Mouse (Mus musculus) myocyte (in vitro differentiated cells): ENCODE measurements at regions not wholly inside any gene's neighbourhood (a gene's known extent, or its start where the extent isn't known, plus 50 kb on each side); places are given as distances from the start of the nearest gene placed in this dataset.

Source experiments
- CEBPB ChIP-seq: IDR thresholded peaks from 2 replicates; pipeline ENCODE4 v1.6.1; 2011; ENCODE audit warnings: mild to moderate bottlenecking, moderate library complexity; ENCODE audit not compliant: poor library complexity, insufficient read depth, severe bottlenecking
- E2F4 ChIP-seq: IDR thresholded peaks from one replicate; pipeline ENCODE4 v1.6.1; 2011; ENCODE audit warnings: mild to moderate bottlenecking, control low read depth, moderate library complexity; ENCODE audit not compliant: insufficient read depth
- MAX ChIP-seq: IDR thresholded peaks from one replicate; pipeline ENCODE4 v1.6.1; 2011; ENCODE audit warnings: low read depth, mild to moderate bottlenecking, control low read depth
- MYOD1 ChIP-seq, 3 experiments: IDR thresholded peaks; one replicate each; pipeline ENCODE4 v1.6.1; 2011; ENCODE audit warnings: control low read depth in 2 of 3, low read depth in 2 of 3, mild to moderate bottlenecking in 2 of 3, moderate library complexity in 1 of 3; ENCODE audit not compliant: insufficient read length in 2 of 3, control insufficient read depth in 1 of 3
- MYOG ChIP-seq, 3 experiments: IDR thresholded peaks; one replicate each; pipeline ENCODE4 v1.6.1; 2011; ENCODE audit warnings: control low read depth in 2 of 3, low read depth in 2 of 3, mild to moderate bottlenecking in 2 of 3; ENCODE audit not compliant: insufficient read length in 2 of 3, control insufficient read depth in 1 of 3, insufficient read depth in 1 of 3
- POLR2A ChIP-seq: IDR thresholded peaks from one replicate; pipeline ENCODE4 v1.6.1; 2011; ENCODE audit warnings: low read depth, mild to moderate bottlenecking, control low read depth, moderate library complexity; ENCODE audit not compliant: insufficient read length
- POLR2AphosphoS2 ChIP-seq: IDR thresholded peaks from one replicate; pipeline ENCODE4 v1.6.1; 2011; ENCODE audit warnings: low read depth, control low read depth; ENCODE audit not compliant: insufficient read length
- SRF ChIP-seq: IDR thresholded peaks from one replicate; pipeline ENCODE4 v1.6.1; 2011; ENCODE audit warnings: low read depth; ENCODE audit not compliant: control insufficient read depth, insufficient read length
- USF1 ChIP-seq: IDR thresholded peaks from one replicate; pipeline ENCODE4 v1.6.1; 2011; ENCODE audit warnings: low read depth, mild to moderate bottlenecking, control low read depth, moderate library complexity

DNA sequence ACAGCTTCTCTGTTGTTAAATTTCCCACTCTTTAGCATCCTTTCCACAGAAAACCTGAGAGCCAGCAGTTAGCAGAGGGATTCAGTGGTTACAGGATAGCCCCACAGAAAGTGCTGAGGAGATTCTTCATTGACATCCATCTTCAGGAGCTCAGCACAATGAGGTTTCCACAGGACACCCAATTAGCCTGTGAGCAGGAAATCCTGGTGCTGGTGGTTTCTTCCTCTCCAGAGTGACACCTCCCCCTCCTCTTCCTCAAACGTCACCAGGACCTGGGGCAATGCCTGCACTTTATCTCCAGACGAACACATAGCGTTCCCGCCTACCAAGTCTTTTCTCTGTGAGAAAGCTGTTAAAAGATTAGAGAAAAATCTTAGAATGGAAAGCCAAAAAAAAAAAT lies 70.7 kb downstream of the Lrrc30 start:
- no peak for TF ChIP-seq USF1
- TF ChIP-seq POLR2A, result no peak
- no peak for TF ChIP-seq MAX
- no peak for TF ChIP-seq SRF
- TF ChIP-seq POLR2AphosphoS2, result no peak
- TF ChIP-seq MYOD1 (IDR thresholded peaks at IDR 0.05; ENCODE audit: control insufficient read depth in 1 of 3, insufficient read length in 2 of 3, low read depth in 2 of 3), result no peak
- TF ChIP-seq CEBPB, result no peak
- TF ChIP-seq E2F4, result no peak
- no peak for TF ChIP-seq MYOG (IDR thresholded peaks at IDR 0.05; ENCODE audit: control insufficient read depth in 1 of 3, insufficient read depth in 1 of 3, insufficient read length in 2 of 3, low read depth in 2 of 3)
